Mouse (Mus musculus) lung, postnatal 36 days (tissue): ENCODE data around the gene Tenm4.

Experiments
- DNase-seq: peaks from one replicate; pipeline ENCODE4 v3.0.0; 2022; ENCODE audit warnings: mixed read lengths

Tenm4 gene

GRCm38 (mm10) chr7:96170924-96171595, at the start of gene Tenm4:
Gene Tenm4, plus strand, starts transcription at chr7:96171246.
- no peak for DNase-seq

- no peak for DNase-seq
These were observed 40.3 kb upstream of the Tenm4 start for GRCm38 (mm10) chr7:96130763-96131162.

- DNase-seq: no peak
These were observed 39.9 kb upstream of the Tenm4 start for GRCm38 (mm10) chr7:96131175-96131574.

GRCm38 (mm10) chr7:96136497-96136961, 34.5 kb upstream of the Tenm4 start:
- DNase-seq: peak; percentile 13

- DNase-seq: no peak
These were observed 29.2 kb upstream of the Tenm4 start for GRCm38 (mm10) chr7:96141876-96142275.

- DNase-seq: peak; percentile 56
These were observed 28.0 kb upstream of the Tenm4 start for GRCm38 (mm10) chr7:96142973-96143596.

GRCm38 (mm10) chr7:96147436-96147835, 23.6 kb upstream of the Tenm4 start:
- DNase-seq: no peak

GRCm38 (mm10) chr7:96148191-96148590, 22.9 kb upstream of the Tenm4 start:
- DNase-seq: no peak

GRCm38 (mm10) chr7:96151277-96151676, 19.8 kb upstream of the Tenm4 start:
- DNase-seq: peak; percentile 75

GRCm38 (mm10) chr7:96151961-96152360, 19.1 kb upstream of the Tenm4 start:
- no peak for DNase-seq

- DNase-seq: no peak
These were observed 18.6 kb upstream of the Tenm4 start for GRCm38 (mm10) chr7:96152431-96152830.

GRCm38 (mm10) chr7:96152924-96153359, 18.1 kb upstream of the Tenm4 start:
- DNase-seq: peak; percentile 73

GRCm38 (mm10) chr7:96154025-96154424, 17.0 kb upstream of the Tenm4 start:
- DNase-seq: no peak

- no peak for DNase-seq
These were observed 14.4 kb upstream of the Tenm4 start for GRCm38 (mm10) chr7:96156481-96157255.

GRCm38 (mm10) chr7:96164141-96164540, 6.9 kb upstream of the Tenm4 start:
- DNase-seq: no peak

GRCm38 (mm10) chr7:96168921-96169320, 2.1 kb upstream of the Tenm4 start:
- DNase-seq: no peak

- DNase-seq: no peak
These were observed 834 bp downstream of the Tenm4 start for GRCm38 (mm10) chr7:96171596-96172563.

GRCm38 (mm10) chr7:96176781-96177180, 5.7 kb downstream of the Tenm4 start:
- no peak for DNase-seq

GRCm38 (mm10) chr7:96181751-96182150, 10.7 kb downstream of the Tenm4 start:
- DNase-seq: no peak

GRCm38 (mm10) chr7:96183195-96183594, 12.1 kb downstream of the Tenm4 start:
- DNase-seq: no peak

- DNase-seq: no peak
These were observed 14.4 kb downstream of the Tenm4 start for GRCm38 (mm10) chr7:96185411-96185810.

GRCm38 (mm10) chr7:96203812-96204560, 32.9 kb downstream of the Tenm4 start:
- no peak for DNase-seq
